Mouse (Mus musculus) C2C12 (cell line): ENCODE measurements around the gene Bicra.

Experiments used
- CEBPB ChIP-seq: IDR thresholded peaks from one replicate; pipeline ENCODE4 v1.6.1; 2011; ENCODE audit warnings: low read depth, mild to moderate bottlenecking, control low read depth, moderate library complexity
- CTCF ChIP-seq: IDR thresholded peaks from one replicate; pipeline ENCODE4 v1.5.1; 2011; ENCODE audit not compliant: control insufficient read depth, insufficient read depth, insufficient read length
- MYOD1 ChIP-seq: IDR thresholded peaks from one replicate; pipeline ENCODE4 v1.6.1; 2011; ENCODE audit warnings: low read depth; ENCODE audit not compliant: control insufficient read depth, insufficient read length
- MYOG ChIP-seq: IDR thresholded peaks from one replicate; pipeline ENCODE4 v1.6.1; 2011; ENCODE audit not compliant: control insufficient read depth, insufficient read length; ENCODE audit errors: extremely low read depth

GRCm38 (mm10) chr7:15967312-15967711 lies 80.4 kb downstream of the Bicra start, which contains the start of gene Ehd2:
- TF ChIP-seq CTCF: peak; percentile 95
- TF ChIP-seq MYOD1: no peak
- no peak for TF ChIP-seq MYOG
- no peak for TF ChIP-seq CEBPB
